Mouse (Mus musculus): ENCODE measurements around the gene Slc8b1.
"Not testable (repeated sequence)": the region's sequence is repeated elsewhere in the genome, so short reads cannot be mapped to it uniquely, and the experiment has no call there.

Gene Slc8b1

GRCm38 (mm10) chr5:120493873-120494395 lies 17.0 kb upstream of the Slc8b1 start:
- in situ Hi-C loops (cut with MboI; ENCODE audit: low sequenced_read_pairs), result no loop called here

GRCm38 (mm10) chr5:120495064-120495702 lies 15.8 kb upstream of the Slc8b1 start:
- in situ Hi-C loops (cut with MboI; ENCODE audit: low sequenced_read_pairs), result no loop called here

- in situ Hi-C loops (cut with MboI; ENCODE audit: low sequenced_read_pairs), result no loop called here
Observed at GRCm38 (mm10) chr5:120495703-120496226, 15.2 kb upstream of the Slc8b1 start.

GRCm38 (mm10) chr5:120497071-120497470 lies 13.9 kb upstream of the Slc8b1 start:
- in situ Hi-C loops (cut with MboI; ENCODE audit: low sequenced_read_pairs), result no loop called here

GRCm38 (mm10) chr5:120499202-120499601 lies 11.8 kb upstream of the Slc8b1 start:
- in situ Hi-C loops (cut with MboI; ENCODE audit: low sequenced_read_pairs), result no loop called here

GRCm38 (mm10) chr5:120500609-120501008 lies 10.4 kb upstream of the Slc8b1 start:
- in situ Hi-C loops (cut with MboI; ENCODE audit: low sequenced_read_pairs), result not testable (repeated sequence)

GRCm38 (mm10) chr5:120502147-120502621 lies 8.8 kb upstream of the Slc8b1 start:
- in situ Hi-C loops (cut with MboI; ENCODE audit: low sequenced_read_pairs), result no loop called here

- in situ Hi-C loops (cut with MboI; ENCODE audit: low sequenced_read_pairs), result no loop called here
Observed at GRCm38 (mm10) chr5:120502675-120503143, 8.3 kb upstream of the Slc8b1 start.

- in situ Hi-C loops (cut with MboI; ENCODE audit: low sequenced_read_pairs), result no loop called here
Observed at GRCm38 (mm10) chr5:120503144-120503795, 7.7 kb upstream of the Slc8b1 start, which contains the start of gene Plbd2. TSS of gene Plbd2 (minus strand) at chr5:120503625.

GRCm38 (mm10) chr5:120505368-120505767 lies 5.6 kb upstream of the Slc8b1 start:
- in situ Hi-C loops (cut with MboI; ENCODE audit: low sequenced_read_pairs), result no loop called here

- in situ Hi-C loops (cut with MboI; ENCODE audit: low sequenced_read_pairs), result no loop called here
Observed at GRCm38 (mm10) chr5:120505781-120506180, 5.2 kb upstream of the Slc8b1 start.

GRCm38 (mm10) chr5:120506490-120506889 lies 4.5 kb upstream of the Slc8b1 start:
- in situ Hi-C loops (cut with MboI; ENCODE audit: low sequenced_read_pairs), result no loop called here

- in situ Hi-C loops (cut with MboI; ENCODE audit: low sequenced_read_pairs), result no loop called here
Observed at GRCm38 (mm10) chr5:120507311-120507710, 3.7 kb upstream of the Slc8b1 start.

GRCm38 (mm10) chr5:120511643-120512220 lies 764 bp downstream of the Slc8b1 start:
- in situ Hi-C loops (cut with MboI; ENCODE audit: low sequenced_read_pairs), result no loop called here

- in situ Hi-C loops (cut with MboI; ENCODE audit: low sequenced_read_pairs), result no loop called here
Observed at GRCm38 (mm10) chr5:120512911-120513555, 2.1 kb downstream of the Slc8b1 start.

GRCm38 (mm10) chr5:120514031-120514677 lies 3.2 kb downstream of the Slc8b1 start:
- in situ Hi-C loops (cut with MboI; ENCODE audit: low sequenced_read_pairs), result no loop called here

- in situ Hi-C loops (cut with MboI; ENCODE audit: low sequenced_read_pairs), result no loop called here
Observed at GRCm38 (mm10) chr5:120514754-120515153, 3.8 kb downstream of the Slc8b1 start.

GRCm38 (mm10) chr5:120515451-120515850 lies 4.5 kb downstream of the Slc8b1 start:
- in situ Hi-C loops (cut with MboI; ENCODE audit: low sequenced_read_pairs), result no loop called here

- in situ Hi-C loops (cut with MboI; ENCODE audit: low sequenced_read_pairs), result no loop called here
Observed at GRCm38 (mm10) chr5:120516221-120516984, 5.4 kb downstream of the Slc8b1 start.

- in situ Hi-C loops (cut with MboI; ENCODE audit: low sequenced_read_pairs), result no loop called here
Observed at GRCm38 (mm10) chr5:120517552-120517951, 6.6 kb downstream of the Slc8b1 start.

Measured in CH12F3 (cell line).